Mouse (Mus musculus) embryo, embryonic 10 days (tissue): ENCODE measurements around the gene Rfxap.
"Not testable (repeated sequence)": the region's sequence is repeated elsewhere in the genome, so short reads cannot be mapped to it uniquely, and the experiment has no call there.

Experiments
- DNase-seq: peaks from one replicate; pipeline ENCODE4 v3.0.0-alpha.2; 2015; ENCODE audit warnings: low spot score

Rfxap gene

DNA sequence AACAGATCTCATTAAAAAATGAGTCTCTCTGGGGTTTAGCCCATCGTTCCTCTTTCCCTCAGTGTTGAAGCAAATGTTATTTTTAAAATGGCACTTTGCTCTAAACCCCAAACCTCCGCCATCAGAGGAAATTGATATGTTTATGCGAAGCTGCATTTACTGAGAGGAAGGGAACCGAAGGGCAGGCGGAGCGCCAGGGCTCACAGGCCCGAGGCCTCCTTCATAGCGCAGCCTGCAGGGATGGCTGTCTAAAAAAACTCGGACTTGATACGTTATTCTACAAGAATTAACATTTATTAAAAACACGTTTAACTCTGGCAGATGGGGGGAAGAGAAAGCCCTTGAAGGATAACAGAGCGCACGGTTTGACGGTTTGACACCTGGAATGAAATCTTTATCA is 41.6 kb downstream of the Rfxap start:
- no peak for DNase-seq

DNA sequence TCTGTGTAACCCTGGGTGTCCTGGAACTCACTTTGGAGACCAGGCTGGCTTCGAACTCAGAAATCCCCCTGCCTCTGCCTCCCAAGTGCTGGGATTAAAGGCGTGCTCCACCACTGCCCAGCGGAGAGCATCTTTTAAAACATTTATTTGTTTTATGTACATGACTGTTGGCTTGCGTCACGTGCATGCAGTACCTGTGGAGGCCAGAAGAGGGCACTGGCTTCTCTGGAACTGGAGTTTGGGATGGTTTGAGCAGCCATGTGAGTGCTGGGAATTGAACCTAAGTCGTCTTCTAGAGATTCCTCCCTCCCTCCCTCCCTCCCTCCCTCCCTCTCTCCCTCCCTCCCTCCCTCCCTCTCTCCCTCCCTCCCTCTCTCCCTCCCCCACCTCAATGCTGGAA is 42.1 kb downstream of the Rfxap start:
- not testable (repeated sequence) for DNase-seq

DNA sequence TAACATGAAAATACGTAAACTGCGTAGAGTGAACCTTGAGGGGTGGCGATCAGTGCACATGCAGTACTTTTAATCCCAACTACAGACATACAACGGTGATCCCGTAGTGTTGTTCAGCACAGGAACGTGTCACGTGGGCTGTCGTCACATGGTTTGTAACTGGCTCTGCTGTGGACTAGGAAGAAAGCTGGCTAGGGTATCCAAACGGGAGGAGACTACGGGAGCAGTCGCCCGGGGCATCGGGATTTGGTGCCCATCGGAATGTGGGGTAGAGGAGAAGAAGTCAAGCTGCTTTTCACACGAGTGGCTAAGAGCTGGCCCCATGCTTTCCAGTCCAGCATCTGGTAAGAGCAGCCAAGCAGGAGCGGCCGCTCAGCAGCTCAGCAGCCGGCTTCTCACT is 43.2 kb downstream of the Rfxap start:
- peak; percentile 40 for DNase-seq

DNA sequence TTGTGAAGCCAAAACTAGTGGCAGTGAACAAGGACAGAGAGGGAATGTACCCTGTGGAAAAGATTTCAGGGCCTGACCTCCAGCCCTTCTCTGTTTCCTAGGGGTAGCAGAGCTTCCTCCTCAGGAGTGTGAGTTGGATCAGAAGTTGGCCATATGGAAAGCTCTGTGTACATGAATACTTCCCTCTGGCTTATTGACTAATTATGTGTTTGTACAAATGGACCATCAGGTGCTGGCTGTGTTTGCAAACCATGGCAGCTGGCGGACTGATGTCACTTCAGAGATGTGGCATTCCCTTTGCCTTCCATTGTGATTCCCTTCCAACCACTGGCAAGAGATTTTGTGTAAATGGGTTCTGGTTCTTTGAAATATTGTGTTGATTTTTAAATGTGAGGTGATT is 46.3 kb downstream of the Rfxap start:
- no peak for DNase-seq

DNA sequence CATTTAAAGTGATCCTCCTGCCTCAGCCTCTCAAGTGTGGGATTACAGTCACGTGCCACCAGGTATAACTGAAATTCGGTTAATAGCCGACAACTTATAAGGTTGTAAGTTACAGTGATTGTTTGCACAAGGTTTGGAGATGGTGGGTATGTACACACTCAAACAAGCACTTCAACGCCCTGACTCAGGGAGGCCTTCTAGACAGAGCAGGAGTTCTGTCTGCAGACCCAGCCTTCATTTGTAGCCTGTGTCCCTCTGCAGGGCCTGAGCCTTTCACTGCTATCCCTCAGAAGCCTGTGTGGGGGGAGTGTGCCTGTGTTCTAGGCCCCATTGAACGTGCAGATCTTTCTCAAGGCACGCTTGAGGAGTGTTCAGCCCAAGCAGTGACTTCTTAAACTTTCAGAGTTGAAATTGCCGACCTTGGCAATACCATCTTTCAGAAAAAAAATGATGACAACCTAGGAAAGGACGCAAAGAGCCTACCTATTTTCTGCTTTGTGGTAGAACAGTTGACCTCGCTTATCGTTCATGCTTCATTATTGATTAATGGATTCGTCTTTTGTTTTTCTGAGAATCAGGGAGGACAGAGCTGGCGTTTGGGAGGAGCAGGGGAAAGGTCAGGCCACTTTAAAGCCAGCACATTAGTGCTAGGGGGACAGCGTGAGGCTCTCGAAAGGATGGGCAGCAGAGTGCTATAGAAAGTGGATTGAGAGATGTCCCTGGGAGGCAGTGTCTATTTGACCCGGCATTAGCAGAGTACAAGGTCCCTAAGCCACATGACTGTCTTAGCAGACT is 47.1 kb downstream of the Rfxap start:
- peak; percentile 41 for DNase-seq

DNA sequence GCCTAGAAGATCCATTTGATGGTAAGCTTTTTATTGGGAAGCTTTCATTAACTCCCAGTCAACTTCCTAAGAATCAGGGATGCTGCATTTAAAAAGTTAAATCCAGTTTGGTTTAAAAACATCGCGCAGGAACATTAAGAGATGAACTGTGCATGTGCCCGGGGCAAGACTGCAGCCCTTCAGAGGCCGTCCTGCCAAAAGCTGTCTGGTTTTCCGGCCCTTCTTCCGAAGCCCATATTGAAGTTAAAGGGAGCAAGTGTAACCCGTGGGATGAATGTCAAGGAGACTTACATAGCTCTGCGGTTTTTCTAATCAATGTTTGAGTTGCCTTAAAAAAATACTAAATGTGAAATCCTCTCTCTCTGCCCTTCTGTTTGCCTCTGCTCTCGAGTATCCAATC is 48.4 kb downstream of the Rfxap start:
- no peak for DNase-seq

DNA sequence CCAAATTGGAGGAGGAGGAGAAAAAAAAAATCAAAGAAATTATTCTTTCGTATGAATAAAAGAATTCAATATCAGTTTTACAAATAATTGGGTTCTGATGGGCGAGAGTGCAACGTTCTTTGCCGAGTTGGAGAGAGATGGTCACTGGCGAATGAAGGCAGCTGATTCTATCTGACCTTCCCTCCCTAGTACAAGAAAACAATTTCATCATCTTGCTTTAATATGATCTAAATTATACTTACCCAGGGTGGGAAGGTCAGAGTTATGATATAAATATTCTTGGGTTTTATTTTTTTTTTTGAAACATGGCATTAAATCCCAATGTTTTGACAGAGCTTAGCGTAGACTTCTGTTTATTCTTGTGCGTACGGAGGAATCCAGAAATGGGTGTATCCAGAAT is 50.1 kb downstream of the Rfxap start:
- DNase-seq = no peak

DNA sequence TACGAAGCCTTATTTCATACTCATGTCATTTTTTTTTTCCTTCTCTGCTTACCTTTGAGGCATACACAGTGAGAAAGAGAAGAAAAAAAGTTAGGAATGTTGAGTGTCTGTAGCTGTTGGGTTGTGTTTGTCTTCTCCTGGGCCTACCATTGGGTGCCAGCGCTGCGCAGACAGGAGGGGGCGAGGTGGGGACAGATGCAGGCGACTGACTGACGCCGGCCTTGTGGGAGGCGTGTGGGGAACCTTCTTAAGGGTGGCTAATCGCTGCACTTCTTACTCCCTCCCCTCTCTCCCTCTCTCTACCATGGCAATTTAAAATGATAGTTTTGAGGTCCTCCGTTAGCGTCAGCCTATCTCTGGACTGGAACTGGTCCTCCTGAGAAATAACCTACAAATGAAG is 51.5 kb downstream of the Rfxap start:
- DNase-seq = peak; percentile 57

DNA sequence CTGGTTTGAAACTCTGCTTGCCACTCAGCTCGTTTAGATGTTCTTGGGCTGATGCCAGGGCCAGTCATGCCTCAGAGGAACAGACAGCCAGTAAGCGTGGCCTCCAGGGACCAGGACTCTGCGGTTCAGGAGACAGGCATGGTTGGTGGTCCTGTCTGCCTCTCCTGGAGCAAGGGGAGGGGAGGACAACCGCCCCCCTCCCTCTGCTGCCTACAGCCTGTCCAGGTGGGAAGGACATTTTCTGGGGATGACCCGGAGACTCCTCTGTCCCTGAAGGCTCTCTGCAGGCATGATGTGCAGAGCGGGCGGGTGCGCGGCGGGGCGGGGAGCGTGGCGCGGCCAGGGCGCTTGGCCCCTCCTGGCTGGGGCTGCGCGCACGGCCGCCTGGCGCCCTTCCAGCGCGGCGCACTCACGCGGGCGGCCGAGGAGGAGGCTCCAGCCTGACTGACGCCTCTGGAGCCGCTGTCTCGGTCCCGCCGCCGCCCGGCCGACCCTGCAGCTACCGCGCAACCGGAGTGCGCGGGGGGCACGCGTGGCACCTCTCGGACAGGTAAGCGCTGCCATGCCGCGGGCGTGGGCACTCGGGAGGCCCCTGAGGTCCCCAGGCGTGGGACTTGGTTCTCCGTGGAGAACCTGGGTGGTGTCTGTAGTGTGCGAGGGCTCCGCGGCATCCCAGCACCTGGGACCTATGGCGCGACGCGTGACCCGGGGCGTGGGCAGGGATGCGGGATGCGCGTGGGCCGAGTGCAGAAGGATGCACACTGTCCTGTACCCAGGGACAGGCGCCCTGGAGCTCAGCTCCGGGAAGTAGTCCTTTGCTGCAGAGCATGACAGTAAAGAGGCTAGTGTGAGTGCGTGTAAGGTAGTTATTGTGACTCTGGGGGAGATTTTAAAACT is 52.2 kb downstream of the Rfxap start, which contains the start of gene Smad9:
Gene Smad9 (plus strand): TSS at position 438 of the 897 bp plus-strand sequence.
- peak; percentile 71 for DNase-seq

DNA sequence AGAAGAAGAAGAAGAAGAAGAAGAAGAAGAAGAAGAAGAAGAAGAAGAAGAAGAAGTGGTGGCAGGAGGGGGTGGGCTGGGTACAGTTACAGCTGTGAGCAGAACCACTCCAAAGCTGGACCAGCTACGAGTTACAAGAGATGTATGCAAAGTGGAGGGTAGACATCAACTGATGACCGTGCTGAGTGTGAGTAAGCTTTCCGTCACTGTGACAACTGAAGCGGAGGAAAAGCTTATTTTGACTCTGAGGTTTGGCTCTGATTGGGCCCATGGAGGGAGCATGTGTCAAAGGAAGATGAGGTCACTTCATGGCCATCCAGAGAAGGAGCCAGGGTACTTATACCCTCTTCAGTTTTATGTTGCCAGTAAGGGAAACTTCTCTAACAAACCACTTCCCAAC is 54.2 kb downstream of the Rfxap start:
- no peak for DNase-seq
